Mouse (Mus musculus) retina, postnatal 1 day (tissue): ENCODE data around the gene Rgs14.

ENCODE experiments used
- DNase-seq: peaks from one replicate; pipeline ENCODE4 v3.0.0-alpha.2; 2012

Rgs14 gene

GRCm38 (mm10) chr13:55405783-55406390 lies 36.4 kb downstream of the Rgs14 start:
- DNase-seq: no peak

- no peak for DNase-seq
Observed at GRCm38 (mm10) chr13:55407341-55407740, 37.8 kb downstream of the Rgs14 start.

- no peak for DNase-seq
Observed at GRCm38 (mm10) chr13:55408546-55409120, 39.1 kb downstream of the Rgs14 start.

GRCm38 (mm10) chr13:55411826-55412225 lies 42.3 kb downstream of the Rgs14 start:
- no peak for DNase-seq

GRCm38 (mm10) chr13:55412643-55413307 lies 43.2 kb downstream of the Rgs14 start:
- DNase-seq: peak; percentile 16

- no peak for DNase-seq
Observed at GRCm38 (mm10) chr13:55413333-55413732, 43.8 kb downstream of the Rgs14 start.

- peak; percentile 82 for DNase-seq
Observed at GRCm38 (mm10) chr13:55414743-55415380, 45.3 kb downstream of the Rgs14 start, which contains the start of gene Pfn3. Gene Pfn3, minus strand, starts transcription at chr13:55415232.

- DNase-seq: peak; percentile 88
Observed at GRCm38 (mm10) chr13:55418004-55418403, 48.5 kb downstream of the Rgs14 start.

- no peak for DNase-seq
Observed at GRCm38 (mm10) chr13:55419142-55419541, 49.6 kb downstream of the Rgs14 start.

GRCm38 (mm10) chr13:55420018-55420932 lies 50.7 kb downstream of the Rgs14 start:
- peak; percentile 24 for DNase-seq

GRCm38 (mm10) chr13:55420933-55421800 lies 51.6 kb downstream of the Rgs14 start:
- DNase-seq: peak; percentile 75

GRCm38 (mm10) chr13:55426613-55427012 lies 57.1 kb downstream of the Rgs14 start, which contains the start of gene F12:
Gene F12, minus strand, starts transcription at chr13:55426793.
- no peak for DNase-seq

GRCm38 (mm10) chr13:55429226-55429888 lies 59.8 kb downstream of the Rgs14 start:
- no peak for DNase-seq

GRCm38 (mm10) chr13:55430566-55430965 lies 61.0 kb downstream of the Rgs14 start:
- no peak for DNase-seq

- no peak for DNase-seq
Observed at GRCm38 (mm10) chr13:55431889-55432685, 62.6 kb downstream of the Rgs14 start.
